Mouse (Mus musculus) spleen, postnatal 14 days (tissue): ENCODE results near the gene Acaca.
A peak's percentile ranks its signal among the peaks of the same experiment; 100 is the strongest.
"Not testable (repeated sequence)": the region's sequence is repeated elsewhere in the genome, so short reads cannot be mapped to it uniquely, and the experiment has no call there.

Experiments
- DNase-seq, 2 experiments: peaks; one replicate each; pipeline ENCODE4 v3.0.0; 2021 to 2022; ENCODE audit warnings: low spot score in 2 of 2

The Acaca gene

GRCm38 (mm10) chr11:84332860-84333259, 203.4 kb downstream of the Acaca start:
- no peak for DNase-seq

DNA sequence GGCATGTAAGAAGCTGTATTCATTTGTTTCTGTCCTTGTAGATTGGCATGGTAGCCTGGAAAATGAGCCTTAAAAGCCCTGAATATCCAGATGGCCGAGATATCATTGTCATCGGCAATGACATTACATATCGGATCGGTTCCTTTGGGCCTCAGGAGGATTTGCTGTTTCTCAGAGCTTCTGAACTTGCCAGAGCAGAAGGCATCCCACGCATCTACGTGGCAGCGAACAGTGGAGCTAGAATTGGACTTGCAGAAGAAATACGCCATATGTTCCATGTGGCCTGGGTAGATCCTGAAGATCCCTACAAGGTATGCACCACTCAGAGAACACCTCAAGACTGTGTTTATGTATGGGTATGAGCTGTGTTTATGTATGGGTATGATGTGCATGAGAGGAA, 208.8 kb downstream of the Acaca start:
- DNase-seq = not testable (repeated sequence)

GRCm38 (mm10) chr11:84340630-84341029, 211.2 kb downstream of the Acaca start:
- no peak for DNase-seq

- no peak for DNase-seq
Observed at GRCm38 (mm10) chr11:84344522-84345236, 215.2 kb downstream of the Acaca start.

- DNase-seq = no peak
Observed at GRCm38 (mm10) chr11:84347766-84348165, 218.3 kb downstream of the Acaca start.

DNA sequence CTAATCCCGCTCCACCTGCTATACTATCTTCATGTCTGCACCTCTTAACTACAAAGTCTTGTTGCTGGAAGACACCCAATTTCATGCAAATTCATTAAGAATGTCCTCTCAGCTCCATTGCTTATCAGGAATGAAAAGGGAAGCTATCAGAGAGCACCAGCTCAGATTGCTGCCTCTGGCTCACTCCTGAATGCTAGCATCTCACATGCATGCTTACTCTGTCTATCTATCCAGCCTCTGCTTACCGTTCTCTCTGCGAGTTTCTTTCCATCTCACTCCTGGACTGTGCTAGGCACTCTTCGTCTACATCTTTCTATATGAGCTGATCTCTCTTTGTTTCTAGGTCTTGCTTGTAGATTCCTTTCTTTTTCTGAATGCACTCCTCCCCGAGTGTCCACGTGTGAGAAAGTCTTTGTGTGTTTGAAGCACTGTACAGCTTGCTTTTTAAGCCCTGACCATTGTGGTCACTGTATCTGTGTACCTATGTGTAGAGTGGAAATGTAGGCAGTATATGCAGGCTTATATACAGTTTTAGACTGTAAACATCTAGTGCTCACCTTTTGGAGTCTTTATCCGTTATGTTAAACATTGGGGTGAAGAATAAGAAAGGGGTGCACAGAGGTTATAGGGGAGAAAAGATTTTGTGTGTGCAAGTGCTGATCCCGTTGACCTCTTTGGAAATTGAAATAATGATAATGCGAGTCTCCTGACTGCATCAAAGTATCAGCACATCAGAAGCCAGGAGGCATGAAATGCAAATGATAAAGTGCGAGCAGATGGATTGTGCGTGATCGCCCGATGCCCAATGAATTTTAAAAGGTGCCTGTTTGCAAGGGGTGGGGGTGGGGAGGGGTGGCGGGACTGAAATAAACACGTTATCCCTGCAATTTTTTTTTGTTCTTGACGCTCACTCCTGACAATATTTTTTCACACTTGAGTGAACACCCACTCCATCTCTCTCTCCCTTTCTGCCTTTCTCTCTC, 219.7 kb downstream of the Acaca start:
- DNase-seq = no peak

GRCm38 (mm10) chr11:84351150-84351549, 221.7 kb downstream of the Acaca start:
- peak in 1 of 2 experiments; percentile 7 for DNase-seq

- DNase-seq = no peak
Observed at GRCm38 (mm10) chr11:84353058-84353726, 223.7 kb downstream of the Acaca start.

- DNase-seq = no peak
Observed at GRCm38 (mm10) chr11:84357304-84357703, 227.8 kb downstream of the Acaca start.

- DNase-seq = no peak
Observed at GRCm38 (mm10) chr11:84357771-84358170, 228.3 kb downstream of the Acaca start.

- no peak for DNase-seq
Observed at GRCm38 (mm10) chr11:84361551-84361950, 232.1 kb downstream of the Acaca start.

- no peak for DNase-seq
Observed at GRCm38 (mm10) chr11:84362633-84363243, 233.3 kb downstream of the Acaca start.

DNA sequence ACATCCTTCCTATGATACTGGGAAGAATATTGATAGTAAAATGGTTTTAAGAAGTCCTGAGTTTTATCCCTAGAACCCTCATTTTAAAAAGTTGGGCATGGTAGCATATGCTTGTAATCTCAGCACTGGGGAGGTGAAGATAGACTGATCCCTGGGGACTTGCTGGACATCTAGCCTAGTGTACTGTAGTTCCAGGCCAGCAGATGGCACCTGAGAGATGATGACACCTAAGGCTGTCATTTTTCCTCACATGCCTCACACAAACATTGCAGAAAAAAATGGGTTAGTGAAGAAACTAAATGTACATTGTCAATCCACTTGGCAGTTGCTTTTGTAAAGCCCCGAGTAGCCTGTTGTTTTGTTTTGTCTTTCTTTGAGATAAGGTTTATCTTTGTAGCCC, 235.8 kb downstream of the Acaca start:
- DNase-seq = no peak

- no peak for DNase-seq
Observed at GRCm38 (mm10) chr11:84368902-84369301, 239.4 kb downstream of the Acaca start.

DNA sequence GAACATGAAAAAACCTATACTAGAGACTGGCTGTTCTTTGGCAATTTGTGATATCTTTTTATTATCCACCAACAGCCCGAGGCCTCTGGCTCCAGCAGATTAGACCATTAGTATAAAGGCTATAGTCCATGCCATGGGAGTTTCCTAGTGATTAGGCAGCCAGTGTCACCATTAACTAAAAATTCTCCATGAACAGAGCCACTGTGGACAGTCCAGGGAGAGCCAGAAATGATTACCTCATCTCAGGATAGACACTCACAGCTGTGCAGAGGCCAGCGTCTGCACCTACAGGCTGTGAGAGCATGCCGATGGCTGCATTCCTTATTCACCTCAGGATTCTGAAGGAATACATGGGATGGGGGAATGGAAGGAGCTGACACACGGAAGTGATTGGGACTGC, 243.7 kb downstream of the Acaca start:
- no peak for DNase-seq

GRCm38 (mm10) chr11:84375951-84376496, 246.6 kb downstream of the Acaca start:
- no peak for DNase-seq

GRCm38 (mm10) chr11:84376510-84377365, 247.3 kb downstream of the Acaca start:
- no peak for DNase-seq

GRCm38 (mm10) chr11:84382450-84382849, 253.0 kb downstream of the Acaca start:
- no peak for DNase-seq

DNA sequence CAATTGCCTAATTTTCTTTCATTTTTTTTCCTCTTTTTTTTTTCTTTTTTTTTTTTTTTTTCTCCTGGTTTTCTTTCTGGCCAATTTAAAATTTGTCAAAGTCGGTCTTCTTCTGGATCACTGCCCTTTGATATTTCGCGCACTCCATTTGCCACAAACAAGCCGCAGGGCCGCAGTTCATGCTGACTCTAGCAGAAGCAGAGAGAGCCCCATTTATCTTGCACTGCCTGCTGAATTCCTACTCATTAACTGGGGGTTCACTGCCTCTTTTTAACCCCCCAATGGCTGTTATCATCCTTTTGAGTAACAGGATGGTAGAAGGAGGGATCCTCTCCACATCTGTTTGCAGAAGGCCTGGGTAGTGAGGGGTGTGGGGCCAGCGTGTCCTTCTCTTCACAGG, 254.4 kb downstream of the Acaca start:
- DNase-seq = no peak

DNA sequence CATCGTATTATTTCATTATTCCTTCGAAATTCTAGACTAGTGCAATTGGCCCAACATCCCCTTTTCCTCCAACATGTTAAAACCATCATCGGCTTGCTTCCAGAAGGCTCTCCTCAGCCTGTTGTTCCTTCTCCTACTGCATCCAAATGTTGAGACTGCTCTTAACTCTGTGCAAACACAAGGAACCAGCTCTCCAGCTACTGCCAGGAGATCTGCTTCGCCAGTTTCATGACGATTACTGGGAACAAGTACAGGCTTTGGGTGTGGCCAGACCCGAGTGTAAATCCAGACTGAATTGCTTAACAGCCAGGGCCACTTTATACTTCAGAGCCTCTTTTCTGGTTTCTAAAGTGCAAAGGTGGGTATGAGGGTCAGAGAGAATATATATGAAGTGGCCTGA, 259.9 kb downstream of the Acaca start:
- DNase-seq = no peak

GRCm38 (mm10) chr11:84391126-84391525, 261.7 kb downstream of the Acaca start:
- DNase-seq = no peak
